Mouse (Mus musculus) midbrain, embryonic 15.5 days (tissue): ENCODE results near the gene Efr3b. TPM values are rescaled to one million over a fixed set of nuclear protein-coding genes. Genes with fewer than 3 reads are reported as not detected.

Experiments
- ATAC-seq: fragments of 200-750 bp; cut with Nextera tagmentation; replicated peaks from 2 replicates; pipeline ENCODE4 v1.8.0; 2017; ENCODE audit warnings: moderate TSS enrichment
- H3K27ac ChIP-seq: fragments of 300-500 bp; sonication (generic); 2 replicates; pipeline ENCODE4 v1.5.1; 2015; ENCODE audit warnings: mild to moderate bottlenecking, inconsistent platforms
- H3K27me3 ChIP-seq: fragments of 300-500 bp; sonication (generic); replicated peaks from 2 replicates; pipeline ENCODE4 v1.6.1; 2015; ENCODE audit warnings: inconsistent platforms
- H3K36me3 ChIP-seq: fragments of 300-500 bp; sonication (generic); replicated peaks from 2 replicates; pipeline ENCODE4 v1.6.1; 2015; ENCODE audit warnings: inconsistent platforms
- H3K4me1 ChIP-seq: fragments of 300-500 bp; sonication (generic); 2 replicates; pipeline ENCODE4 v1.6.1; 2015; ENCODE audit warnings: inconsistent platforms
- H3K4me2 ChIP-seq: fragments of 300-500 bp; sonication (generic); 2 replicates; pipeline ENCODE4 v1.6.1; 2015; ENCODE audit warnings: inconsistent platforms, mild to moderate bottlenecking, moderate library complexity
- H3K4me3 ChIP-seq: fragments of 300-500 bp; sonication (generic); 2 replicates; pipeline ENCODE4 v1.5.1; 2015; ENCODE audit warnings: mild to moderate bottlenecking, inconsistent platforms
- H3K9ac ChIP-seq: fragments of 300-500 bp; sonication (generic); 2 replicates; pipeline ENCODE4 v1.6.1; 2015; ENCODE audit warnings: mild to moderate bottlenecking, inconsistent platforms
- H3K9me3 ChIP-seq: fragments of 300-500 bp; sonication (generic); 2 replicates; pipeline ENCODE4 v1.6.1; 2016; ENCODE audit warnings: inconsistent platforms
- WGBS: fragments of 180-500 bp; shearing (Covaris S2); methylation state at CpG from one replicate; pipeline ENCODE4 v1.1.7; 2015; ENCODE audit warnings: mixed read lengths; 5-methylcytosine and 5-hydroxymethylcytosine counted together
- polyA plus RNA-seq: library from polyadenylated mRNA; unstranded; fragments of >200 nt; fragmentation: Nextera tagmentation; extraction: Ambion mirVana; gene quantifications from 2 replicates; pipeline ENCODE4 v1.2.1, GENCODE M21; 2015

Efr3b gene
- polyA plus RNA-seq, 1 experiment from 2014 or later, result 51.7 TPM

- no peaks in the 10 kb centered on the region for H3K36me3 ChIP-seq
- no peaks in the 10 kb centered on the region for H3K4me1 ChIP-seq
- no peak overlapping the region for H3K27ac ChIP-seq
- WGBS, result 90% methylated on average over 2 of the region's 2 CpGs
- no peak overlapping the region for H3K4me2 ChIP-seq
- H3K27me3 ChIP-seq, result no peaks in the 10 kb centered on the region
- H3K4me3 ChIP-seq, result no peak overlapping the region
- ATAC-seq, result no peak
- no peak overlapping the region for H3K9ac ChIP-seq
- H3K9me3 ChIP-seq, result no peaks in the 10 kb centered on the region
Measured at GRCm38 (mm10) chr12:4065498-4065897, 26.8 kb upstream of the Efr3b start.

- Histone ChIP-seq H3K4me3 (no peak overlapping the region), H3K9me3 (no peaks in the 10 kb centered on the region), H3K36me3 (no peaks in the 10 kb centered on the region), H3K4me1 (no peaks in the 10 kb centered on the region), H3K27me3 (no peaks in the 10 kb centered on the region), H3K4me2 (no peak overlapping the region), H3K27ac (no peak overlapping the region), H3K9ac (no peak overlapping the region)
- ATAC-seq, result no peak
- 88% methylated on average over 4 of the region's 4 CpGs for WGBS
Measured at GRCm38 (mm10) chr12:4059683-4060082, 21.0 kb upstream of the Efr3b start.

- H3K9me3 ChIP-seq, result no peaks in the 10 kb centered on the region
- no peaks in the 10 kb centered on the region for H3K27me3 ChIP-seq
- H3K4me2 ChIP-seq, result no peak overlapping the region
- H3K4me1 ChIP-seq, result no peaks in the 10 kb centered on the region
- no peak for ATAC-seq
- H3K27ac ChIP-seq, result no peak overlapping the region; the same call in 1 of the 2 replicates
- 52% methylated on average over 9 of the region's 9 CpGs for WGBS
- no peak overlapping the region for H3K4me3 ChIP-seq
- H3K9ac ChIP-seq, result no peak overlapping the region
- no peaks in the 10 kb centered on the region for H3K36me3 ChIP-seq
Measured at GRCm38 (mm10) chr12:4058321-4058720, 19.6 kb upstream of the Efr3b start.

GRCm38 (mm10) chr12:4054845-4055244, 16.1 kb upstream of the Efr3b start:
- Histone ChIP-seq H3K4me3 (no peak overlapping the region), H3K27me3 (no peaks in the 10 kb centered on the region), H3K9ac (no peak overlapping the region), H3K4me2 (no peak overlapping the region), H3K36me3 (no peaks in the 10 kb centered on the region), H3K4me1 (no peaks in the 10 kb centered on the region), H3K9me3 (no peaks in the 10 kb centered on the region), H3K27ac (no peak overlapping the region)
- no peak for ATAC-seq
- 46% methylated on average over 4 of the region's 4 CpGs for WGBS

- no peak for ATAC-seq
- no peaks in the 10 kb centered on the region for H3K27me3 ChIP-seq
- 89% methylated on average over 3 of the region's 3 CpGs for WGBS
- H3K4me3 ChIP-seq, result no peak overlapping the region
- no peaks in the 10 kb centered on the region for H3K36me3 ChIP-seq
- no peaks in the 10 kb centered on the region for H3K9me3 ChIP-seq
- H3K9ac ChIP-seq, result no peak overlapping the region
- no peaks in the 10 kb centered on the region for H3K4me1 ChIP-seq
- H3K27ac ChIP-seq, result no peak overlapping the region
- no peak overlapping the region for H3K4me2 ChIP-seq
Measured at GRCm38 (mm10) chr12:4053643-4054042, 14.9 kb upstream of the Efr3b start.

- no peak for ATAC-seq
- 58% methylated on average over 9 of the region's 9 CpGs for WGBS
- Histone ChIP-seq H3K4me2 (no peak overlapping the region), H3K36me3 (no peaks in the 10 kb centered on the region), H3K9me3 (no peaks in the 10 kb centered on the region), H3K27ac (no peak overlapping the region), H3K4me1 (no peaks in the 10 kb centered on the region), H3K4me3 (no peak overlapping the region), H3K9ac (no peak overlapping the region), H3K27me3 (no peaks in the 10 kb centered on the region)
Measured at GRCm38 (mm10) chr12:4050861-4051425, 12.2 kb upstream of the Efr3b start.

GRCm38 (mm10) chr12:4048031-4048430, 9.3 kb upstream of the Efr3b start:
- Histone ChIP-seq H3K4me2 (no peak overlapping the region), H3K4me3 (no peak overlapping the region), H3K27me3 (no peaks in the 10 kb centered on the region), H3K9ac (no peak overlapping the region), H3K9me3 (no peaks in the 10 kb centered on the region), H3K27ac (no peak overlapping the region), H3K36me3 (no peaks in the 10 kb centered on the region), H3K4me1 (no peaks in the 10 kb centered on the region)
- no peak for ATAC-seq
- 33% methylated on average over 6 of the region's 6 CpGs for WGBS

GRCm38 (mm10) chr12:4045992-4046391, 7.3 kb upstream of the Efr3b start:
- H3K27me3 ChIP-seq, result no peaks in the 10 kb centered on the region
- 0 out of 2 replicates have a peak, but pooled peaks cover 5% of the 10 kb centered on the region for H3K4me1 ChIP-seq
- no peak overlapping the region for H3K4me2 ChIP-seq
- 89% methylated on average over 1 of the region's 1 CpGs for WGBS
- no peaks in the 10 kb centered on the region for H3K9me3 ChIP-seq
- no peak overlapping the region for H3K4me3 ChIP-seq
- no peaks in the 10 kb centered on the region for H3K36me3 ChIP-seq
- ATAC-seq, result no peak
- H3K9ac ChIP-seq, result no peak overlapping the region
- H3K27ac ChIP-seq, result no peak overlapping the region

- no peaks in the 10 kb centered on the region for H3K27me3 ChIP-seq
- no peaks in the 10 kb centered on the region for H3K9me3 ChIP-seq
- no peak overlapping the region for H3K27ac ChIP-seq
- no peak overlapping the region for H3K4me2 ChIP-seq
- H3K4me1 ChIP-seq, result peaks cover 14% of the 10 kb centered on the region
- no peak overlapping the region for H3K9ac ChIP-seq
- ATAC-seq, result no peak
- WGBS, result 75% methylated on average over 5 of the region's 5 CpGs
- no peak overlapping the region for H3K4me3 ChIP-seq
- no peaks in the 10 kb centered on the region for H3K36me3 ChIP-seq
Measured at GRCm38 (mm10) chr12:4042411-4042810, 3.7 kb upstream of the Efr3b start.

- Histone ChIP-seq H3K4me1 (peaks cover 28% of the 10 kb centered on the region), H3K9me3 (no peaks in the 10 kb centered on the region), H3K36me3 (no peaks in the 10 kb centered on the region), H3K4me3 (peak overlapping the region; percentile 85), H3K9ac (peak overlapping the region; percentile 81; the same call in 1 of the 2 replicates), H3K4me2 (peak overlapping the region; percentile 67), H3K27me3 (no peaks in the 10 kb centered on the region), H3K27ac (peak overlapping the region; percentile 85)
- no peak; the same call in 1 of the 2 replicates for ATAC-seq
- 3% methylated on average over 13 of the region's 13 CpGs for WGBS
Measured at GRCm38 (mm10) chr12:4039046-4039445, 331 bp upstream of the Efr3b start.

GRCm38 (mm10) chr12:4037511-4037910, 1.2 kb downstream of the Efr3b start:
- Histone ChIP-seq H3K9ac (peak overlapping the region; percentile 81), H3K27me3 (no peaks in the 10 kb centered on the region), H3K27ac (peak overlapping the region; percentile 85), H3K4me3 (peak overlapping the region; percentile 85), H3K36me3 (no peaks in the 10 kb centered on the region), H3K4me2 (peak overlapping the region; percentile 67), H3K9me3 (no peaks in the 10 kb centered on the region), H3K4me1 (peaks cover 28% of the 10 kb centered on the region)
- WGBS, result 18% methylated on average over 5 of the region's 5 CpGs
- ATAC-seq, result peak; percentile 8

- H3K4me1 ChIP-seq, result peaks cover 24% of the 10 kb centered on the region
- 91% methylated on average over 5 of the region's 5 CpGs for WGBS
- no peak overlapping the region for H3K4me3 ChIP-seq
- no peak overlapping the region for H3K27ac ChIP-seq
- no peaks in the 10 kb centered on the region for H3K27me3 ChIP-seq
- H3K9ac ChIP-seq, result no peak overlapping the region
- H3K36me3 ChIP-seq, result no peaks in the 10 kb centered on the region
- H3K4me2 ChIP-seq, result no peak overlapping the region; the same call in 1 of the 2 replicates
- H3K9me3 ChIP-seq, result no peaks in the 10 kb centered on the region
- ATAC-seq, result no peak
Measured at GRCm38 (mm10) chr12:4036157-4036556, 2.6 kb downstream of the Efr3b start.

GRCm38 (mm10) chr12:4029064-4029463, 9.7 kb downstream of the Efr3b start:
- no peak overlapping the region for H3K4me3 ChIP-seq
- no peaks in the 10 kb centered on the region for H3K36me3 ChIP-seq
- no peak overlapping the region for H3K9ac ChIP-seq
- H3K4me1 ChIP-seq, result peaks cover 3% of the 10 kb centered on the region; the same call in 1 of the 2 replicates
- no peak for ATAC-seq
- no peaks in the 10 kb centered on the region for H3K9me3 ChIP-seq
- H3K27me3 ChIP-seq, result no peaks in the 10 kb centered on the region
- no peak overlapping the region for H3K4me2 ChIP-seq
- 81% methylated on average over 4 of the region's 4 CpGs for WGBS
- H3K27ac ChIP-seq, result no peak overlapping the region
